Mouse (Mus musculus): ENCODE data around the gene B230307C23Rik.
A peak's percentile ranks its signal among the peaks of the same experiment; 100 is the strongest.
"Not testable (repeated sequence)": the region's sequence is repeated elsewhere in the genome, so short reads cannot be mapped to it uniquely, and the experiment has no call there.

The B230307C23Rik gene

GRCm38 (mm10) chr16:98022081-98022480, 25.0 kb downstream of the B230307C23Rik start:
- DNase-seq (ENCODE audit: low read depth, low spot score): no peak

DNA sequence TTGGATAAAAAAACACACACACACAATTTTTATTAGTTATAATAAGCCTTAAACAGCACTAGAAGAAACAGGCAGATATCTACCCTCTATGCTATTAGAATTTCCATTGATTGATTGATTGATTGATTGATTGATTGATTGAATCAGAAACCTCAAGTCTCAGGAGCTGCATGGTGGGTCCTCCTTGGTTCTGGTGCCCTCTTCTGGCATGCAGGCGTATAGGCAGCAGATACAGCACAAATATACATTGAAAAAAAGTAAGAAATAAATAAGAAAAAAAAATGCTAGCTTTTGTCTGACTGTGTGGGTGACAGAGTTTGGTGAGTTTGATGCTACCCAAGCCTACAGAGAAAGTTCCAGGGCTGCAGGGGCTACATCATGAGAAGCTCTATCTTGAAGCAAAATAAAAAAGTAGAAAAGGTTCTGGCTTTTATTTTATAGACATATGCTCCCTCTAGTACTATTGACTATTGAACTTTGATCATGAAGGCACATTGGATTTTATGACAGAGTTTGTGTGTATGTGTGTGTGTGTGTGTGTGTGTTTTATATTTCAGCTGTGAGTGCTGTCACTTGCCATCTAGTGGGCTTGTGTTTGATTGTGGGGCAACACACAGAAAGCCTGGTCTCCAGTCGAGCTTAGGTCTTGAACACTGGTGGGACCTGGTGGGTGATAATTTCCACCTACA, 25.7 kb downstream of the B230307C23Rik start:
- DNase-seq (ENCODE audit: low read depth, low spot score): peak; percentile 31

GRCm38 (mm10) chr16:98026186-98026585, 29.1 kb downstream of the B230307C23Rik start:
- not testable (repeated sequence) for DNase-seq (ENCODE audit: low read depth, low spot score)

GRCm38 (mm10) chr16:98034971-98035370, 37.9 kb downstream of the B230307C23Rik start:
- not testable (repeated sequence) for DNase-seq (ENCODE audit: low read depth, low spot score)

GRCm38 (mm10) chr16:98041676-98042075, 44.6 kb downstream of the B230307C23Rik start:
- DNase-seq (ENCODE audit: low read depth, low spot score): peak; percentile 58

- DNase-seq (ENCODE audit: low read depth, low spot score): not testable (repeated sequence)
Observed at GRCm38 (mm10) chr16:98079382-98079781, 82.3 kb downstream of the B230307C23Rik start.

DNA sequence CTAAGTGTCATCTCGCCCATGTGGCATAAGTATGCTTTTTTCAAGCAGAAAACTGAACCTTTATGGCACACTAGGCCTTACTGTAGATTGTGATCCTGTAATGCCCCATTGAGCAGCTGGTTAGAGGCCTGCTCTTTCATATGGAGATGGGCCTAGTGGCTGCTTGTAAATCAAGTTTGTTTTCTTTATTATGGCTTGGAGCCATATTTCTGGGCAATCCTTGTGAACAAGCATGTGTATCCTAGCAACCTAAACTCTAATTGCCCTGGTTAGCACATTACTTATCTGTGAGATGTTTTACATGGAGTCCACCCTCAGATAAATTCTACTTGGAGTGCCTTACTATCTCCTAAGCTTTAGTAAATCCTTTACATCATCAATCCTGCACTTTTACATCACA, 84.0 kb downstream of the B230307C23Rik start:
- peak; percentile 4 for DNase-seq (ENCODE audit: low read depth, low spot score)
